Mouse (Mus musculus): ENCODE measurements around the gene Trim54.

Trim54 gene

GRCm38 (mm10) chr5:31116354-31116753 lies at the start of gene Trim54:
Gene Trim54 (plus strand): TSS chr5:31116712.
- DNase-seq (ENCODE audit: low spot score): no peak

GRCm38 (mm10) chr5:31069810-31070209 lies 46.7 kb upstream of the Trim54 start:
- DNase-seq (ENCODE audit: low spot score): no peak

GRCm38 (mm10) chr5:31071059-31071458 lies 45.5 kb upstream of the Trim54 start:
- DNase-seq (ENCODE audit: low spot score): no peak

- DNase-seq (ENCODE audit: low spot score): no peak
These were observed 44.7 kb upstream of the Trim54 start for GRCm38 (mm10) chr5:31071821-31072220.

GRCm38 (mm10) chr5:31073176-31073575 lies 43.3 kb upstream of the Trim54 start:
- DNase-seq (ENCODE audit: low spot score): no peak

GRCm38 (mm10) chr5:31076346-31076745 lies 40.2 kb upstream of the Trim54 start:
- no peak for DNase-seq (ENCODE audit: low spot score)

- no peak for DNase-seq (ENCODE audit: low spot score)
These were observed 36.3 kb upstream of the Trim54 start for GRCm38 (mm10) chr5:31080059-31080794.

- no peak for DNase-seq (ENCODE audit: low spot score)
These were observed 35.7 kb upstream of the Trim54 start for GRCm38 (mm10) chr5:31080795-31081164.

- DNase-seq (ENCODE audit: low spot score): no peak
These were observed 35.1 kb upstream of the Trim54 start for GRCm38 (mm10) chr5:31081386-31081785.

GRCm38 (mm10) chr5:31082355-31082754 lies 34.2 kb upstream of the Trim54 start:
- no peak for DNase-seq (ENCODE audit: low spot score)

GRCm38 (mm10) chr5:31082935-31083625 lies 33.4 kb upstream of the Trim54 start:
- DNase-seq (ENCODE audit: low spot score): no peak

GRCm38 (mm10) chr5:31083949-31084348 lies 32.6 kb upstream of the Trim54 start:
- no peak for DNase-seq (ENCODE audit: low spot score)

GRCm38 (mm10) chr5:31086606-31087005 lies 29.9 kb upstream of the Trim54 start:
- DNase-seq (ENCODE audit: low spot score): no peak

GRCm38 (mm10) chr5:31087131-31087530 lies 29.4 kb upstream of the Trim54 start:
- no peak for DNase-seq (ENCODE audit: low spot score)

- no peak for DNase-seq (ENCODE audit: low spot score)
These were observed 24.1 kb upstream of the Trim54 start for GRCm38 (mm10) chr5:31092231-31092975.

- DNase-seq (ENCODE audit: low spot score): peak; percentile 35
These were observed 23.1 kb upstream of the Trim54 start for GRCm38 (mm10) chr5:31093151-31094041.

GRCm38 (mm10) chr5:31094100-31094798 lies 22.3 kb upstream of the Trim54 start:
- no peak for DNase-seq (ENCODE audit: low spot score)

- peak; percentile 26 for DNase-seq (ENCODE audit: low spot score)
These were observed 21.5 kb upstream of the Trim54 start for GRCm38 (mm10) chr5:31094799-31095691.

GRCm38 (mm10) chr5:31095711-31096480 lies 20.6 kb upstream of the Trim54 start:
- DNase-seq (ENCODE audit: low spot score): no peak
